Mouse (Mus musculus): Measurements from ENCODE around the gene Smarcd1. TPM values are rescaled to one million over a fixed set of nuclear protein-coding genes. Genes with fewer than 3 reads are reported as not detected.
"Not testable (repeated sequence)": the region's sequence is repeated elsewhere in the genome, so short reads cannot be mapped to it uniquely, and the experiment has no call there.

Gene Smarcd1
- polyA plus RNA-seq, 1 experiment from 2014 or later = 34.0 TPM

DNA sequence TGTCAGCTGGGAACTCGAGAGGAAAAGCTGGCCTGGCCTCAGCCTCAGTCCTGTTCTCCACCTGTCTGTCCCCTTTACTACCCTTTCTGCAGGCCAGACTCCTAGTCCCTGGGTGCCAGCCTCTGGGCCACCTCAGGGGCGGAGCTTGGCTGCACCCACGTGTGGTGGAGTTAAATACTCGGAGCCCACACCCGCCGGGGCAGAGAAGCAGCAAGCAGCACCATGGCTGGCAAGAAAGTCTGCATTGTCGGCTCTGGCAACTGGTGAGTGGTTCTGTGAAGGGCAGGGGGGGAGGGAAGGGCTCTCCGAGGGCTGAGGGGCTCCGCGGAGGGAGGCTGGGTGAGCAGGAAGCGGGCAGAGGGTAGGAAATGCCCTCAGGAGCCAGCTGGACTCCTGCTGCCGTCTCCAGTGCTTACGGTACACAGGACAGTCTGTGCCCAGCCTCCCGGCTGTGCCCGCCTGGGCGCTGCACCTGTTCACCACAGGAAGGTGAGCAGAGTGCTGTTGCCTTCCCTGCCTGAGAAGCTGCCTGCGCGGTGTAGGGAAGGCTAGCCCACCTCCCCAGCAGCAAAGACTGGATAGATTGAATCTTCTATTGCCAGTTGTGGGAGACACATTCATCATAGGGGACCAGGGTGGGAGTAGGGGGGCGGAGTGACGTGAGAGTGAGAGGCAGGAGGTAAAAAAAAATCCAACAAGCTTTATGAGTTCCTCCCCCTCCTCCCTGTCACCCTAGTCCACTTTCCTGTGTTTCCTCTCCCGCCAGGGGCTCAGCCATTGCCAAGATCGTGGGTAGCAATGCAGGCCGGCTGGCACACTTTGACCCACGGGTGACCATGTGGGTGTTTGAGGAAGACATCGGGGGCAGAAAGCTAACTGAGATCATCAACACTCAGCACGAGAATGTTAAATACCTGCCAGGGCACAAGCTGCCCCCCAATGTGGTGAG, 15.7 kb downstream of the Smarcd1 start, which contains the start of gene Gpd1:
TSS of gene Gpd1 (plus strand) at position 130 of the 949 bp plus-strand sequence.
- WGBS = 65% methylated on average over 26 of the region's 26 CpGs
- H3K4me3 ChIP-seq (replicated peaks) = no peak within 1 kb of the TSS
- peaks cover 7% of the 10 kb centered on the region for H3K36me3 ChIP-seq
- H3K9ac ChIP-seq = no peak within 1 kb of the TSS
- ATAC-seq = no peak
- peaks cover 16% of the 10 kb centered on the region for H3K4me1 ChIP-seq (replicated peaks)
- H3K27me3 ChIP-seq (replicated peaks) = no peaks in the 10 kb centered on the region
- H3K4me2 ChIP-seq (replicated peaks) = peak within 1 kb of the TSS; percentile 40; the same call in 1 of the 2 replicates
- H3K9me3 ChIP-seq = no peaks in the 10 kb centered on the region
- H3K27ac ChIP-seq = peak within 1 kb of the TSS; percentile 62

DNA sequence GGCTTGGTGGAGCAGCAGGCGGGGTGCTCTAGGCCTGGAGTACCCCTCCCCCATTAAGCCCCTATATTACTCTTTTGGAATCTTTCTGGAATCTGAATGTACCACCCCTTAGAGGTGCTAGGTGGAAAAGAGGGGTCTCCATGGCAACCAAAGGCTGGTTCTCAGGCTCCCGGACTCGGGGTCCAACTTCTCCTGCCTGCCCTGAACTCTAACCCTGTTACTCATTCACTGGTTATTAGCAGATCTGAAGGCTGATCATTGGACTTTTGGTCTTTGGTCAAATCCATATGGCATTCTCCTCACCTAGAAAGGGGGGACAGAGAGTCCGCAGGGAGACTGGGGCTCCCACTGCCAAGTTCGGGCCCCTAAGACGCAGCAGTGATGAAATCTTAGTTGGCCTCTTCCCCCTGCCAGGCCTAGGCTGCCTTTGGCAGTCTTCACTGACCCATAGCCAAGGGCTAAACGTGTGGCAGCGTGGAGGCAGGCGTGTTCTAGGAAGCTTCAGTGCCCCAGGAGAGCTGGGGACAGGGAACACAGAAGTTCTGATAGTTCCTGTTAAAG, 16.6 kb downstream of the Smarcd1 start:
- H3K4me3 ChIP-seq (replicated peaks) = no peak overlapping the region
- H3K9ac ChIP-seq = no peak overlapping the region
- H3K27ac ChIP-seq = peak overlapping the region; percentile 62; the same call in 1 of the 2 replicates
- 0 out of 2 replicates have a peak, but pooled peaks cover 3% of the 10 kb centered on the region for H3K36me3 ChIP-seq
- H3K27me3 ChIP-seq (replicated peaks) = no peaks in the 10 kb centered on the region
- ATAC-seq = peak; percentile 57
- 78% methylated on average over 9 of the region's 9 CpGs for WGBS
- no peaks in the 10 kb centered on the region for H3K9me3 ChIP-seq
- peak overlapping the region; percentile 40 for H3K4me2 ChIP-seq (replicated peaks)
- H3K4me1 ChIP-seq (replicated peaks) = peaks cover 24% of the 10 kb centered on the region

DNA sequence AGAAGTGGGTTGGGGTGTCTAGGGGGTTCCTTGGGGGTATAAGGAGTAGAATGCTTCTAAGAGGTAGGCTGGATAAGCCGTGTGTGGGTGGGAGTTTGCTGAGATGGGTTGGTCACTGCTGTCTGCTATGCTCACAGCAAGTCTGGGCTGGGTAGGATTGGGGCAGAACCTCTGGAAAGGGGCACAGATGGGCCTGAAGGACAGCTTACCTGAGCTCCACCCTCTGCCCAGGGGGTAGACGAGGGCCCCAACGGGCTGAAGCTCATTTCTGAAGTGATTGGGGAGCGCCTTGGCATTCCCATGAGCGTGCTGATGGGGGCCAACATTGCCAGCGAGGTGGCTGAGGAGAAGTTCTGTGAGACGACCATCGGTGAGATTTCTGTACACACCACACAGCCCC, 17.9 kb downstream of the Smarcd1 start:
- no peak overlapping the region for H3K9ac ChIP-seq
- 78% methylated on average over 8 of the region's 8 CpGs for WGBS
- H3K4me1 ChIP-seq (replicated peaks) = peaks cover 37% of the 10 kb centered on the region
- no peaks in the 10 kb centered on the region for H3K27me3 ChIP-seq (replicated peaks)
- H3K27ac ChIP-seq = no peak overlapping the region
- no peaks in the 10 kb centered on the region for H3K9me3 ChIP-seq
- no peak for ATAC-seq
- no peaks in the 10 kb centered on the region for H3K36me3 ChIP-seq
- H3K4me3 ChIP-seq (replicated peaks) = no peak overlapping the region
- no peak overlapping the region for H3K4me2 ChIP-seq (replicated peaks)

DNA sequence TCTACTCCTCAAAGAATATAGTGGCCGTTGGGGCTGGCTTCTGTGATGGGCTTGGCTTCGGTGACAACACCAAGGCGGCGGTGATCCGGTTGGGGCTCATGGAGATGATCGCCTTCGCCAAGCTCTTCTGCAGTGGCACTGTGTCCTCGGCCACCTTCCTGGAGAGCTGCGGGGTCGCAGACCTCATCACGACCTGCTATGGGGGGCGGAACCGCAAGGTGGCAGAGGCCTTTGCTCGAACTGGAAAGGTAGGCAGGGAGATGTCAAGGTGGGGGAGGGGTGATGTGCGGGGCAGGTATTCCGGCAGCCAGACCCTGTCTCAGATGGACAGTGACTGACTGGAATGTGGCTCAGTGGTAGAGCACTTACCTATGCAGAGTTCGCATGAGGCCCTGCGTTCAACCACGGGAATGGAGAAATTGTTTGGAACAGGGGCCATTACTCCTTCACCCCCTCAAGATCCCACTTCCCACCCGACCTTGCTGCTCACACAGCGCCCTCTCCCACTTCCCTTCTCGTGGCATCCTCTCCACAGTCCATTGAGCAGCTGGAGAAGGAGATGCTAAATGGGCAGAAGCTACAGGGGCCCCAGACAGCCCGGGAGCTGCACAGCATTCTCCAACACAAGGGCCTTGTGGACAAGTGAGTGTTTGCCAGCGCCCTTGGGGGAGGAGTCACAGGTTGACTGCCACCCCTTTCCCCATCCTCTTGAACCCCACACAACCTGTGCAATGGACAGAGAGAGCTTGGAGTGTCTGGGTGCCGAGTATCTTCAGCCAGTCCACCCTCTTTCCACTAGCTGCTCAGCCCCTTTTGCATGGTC, 20.2 kb downstream of the Smarcd1 start:
- Histone ChIP-seq H3K4me3 (replicated peaks) (no peak overlapping the region), H3K4me2 (replicated peaks) (no peak overlapping the region), H3K9me3 (no peaks in the 10 kb centered on the region), H3K9ac (no peak overlapping the region), H3K4me1 (replicated peaks) (peaks cover 37% of the 10 kb centered on the region), H3K27me3 (replicated peaks) (no peaks in the 10 kb centered on the region), H3K36me3 (no peaks in the 10 kb centered on the region), H3K27ac (no peak overlapping the region)
- ATAC-seq = no peak
- WGBS = 81% methylated on average over 25 of the region's 25 CpGs

DNA sequence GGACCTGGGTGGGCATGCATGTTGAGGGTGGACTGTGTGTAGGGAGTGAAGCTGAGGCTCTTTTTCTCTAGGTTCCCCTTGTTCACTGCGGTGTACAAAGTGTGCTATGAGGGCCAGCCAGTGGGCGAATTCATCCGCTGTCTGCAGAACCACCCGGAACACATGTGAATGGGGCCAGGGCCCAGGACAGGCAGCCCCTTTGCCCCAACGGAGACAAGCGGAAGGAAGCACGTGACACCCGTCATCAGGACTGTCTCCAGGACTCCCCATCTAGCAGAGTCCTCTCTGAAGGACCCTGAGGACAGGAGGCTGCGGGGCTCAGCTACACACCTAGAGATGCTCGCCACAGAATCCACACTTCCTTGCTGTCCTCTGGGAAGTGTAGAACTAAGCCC, 21.2 kb downstream of the Smarcd1 start:
- no peak overlapping the region for H3K9ac ChIP-seq
- peak overlapping the region; percentile 61 for H3K27ac ChIP-seq
- no peaks in the 10 kb centered on the region for H3K9me3 ChIP-seq
- ATAC-seq = no peak
- peaks cover 7% of the 10 kb centered on the region for H3K36me3 ChIP-seq
- 62% methylated on average over 10 of the region's 10 CpGs for WGBS
- peaks cover 30% of the 10 kb centered on the region for H3K4me1 ChIP-seq (replicated peaks)
- no peaks in the 10 kb centered on the region for H3K27me3 ChIP-seq (replicated peaks)
- H3K4me2 ChIP-seq (replicated peaks) = 0 out of 2 replicates have a peak overlapping the region, but pooled peaks have one; percentile 7
- no peak overlapping the region for H3K4me3 ChIP-seq (replicated peaks)

DNA sequence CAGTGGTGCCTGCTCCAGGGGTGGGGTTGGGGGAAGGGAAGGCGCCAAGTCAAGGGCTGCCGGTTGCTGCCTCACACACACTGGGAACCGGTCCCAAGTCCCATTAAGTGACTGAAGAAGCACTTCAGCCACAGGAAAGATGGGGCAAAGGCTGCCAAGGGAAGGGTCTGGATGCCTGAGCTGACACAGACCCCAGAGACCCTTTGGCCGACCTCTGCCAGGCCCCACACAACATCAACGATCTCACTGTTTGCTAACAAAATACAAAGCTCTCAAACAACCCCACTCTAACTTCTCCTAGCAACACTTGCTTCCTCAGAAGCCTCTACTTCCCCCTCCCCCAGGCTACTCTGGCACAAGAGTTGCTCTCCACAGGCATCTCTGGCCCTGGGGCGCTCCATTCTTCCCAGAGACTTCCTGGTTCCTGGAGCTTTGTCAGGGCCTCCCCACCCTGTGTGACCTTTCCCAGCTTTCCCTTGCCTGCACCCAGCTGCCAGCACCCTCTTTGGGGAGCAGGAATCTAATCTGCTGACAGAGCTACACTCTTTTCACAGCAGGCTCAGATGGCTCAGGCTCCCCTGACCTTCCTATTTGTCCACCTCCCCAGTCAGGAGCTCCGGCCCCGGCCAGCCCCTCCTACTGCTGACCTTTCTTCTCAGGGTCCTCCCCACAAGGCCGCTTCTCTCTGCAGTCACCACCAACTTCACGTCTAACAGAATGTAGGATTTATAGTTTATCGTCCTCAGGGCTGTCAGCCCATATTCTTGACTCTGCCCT, 21.8 kb downstream of the Smarcd1 start:
- peak; percentile 23; the same call in 1 of the 2 replicates for ATAC-seq
- peaks cover 13% of the 10 kb centered on the region for H3K36me3 ChIP-seq
- no peaks in the 10 kb centered on the region for H3K9me3 ChIP-seq
- H3K4me3 ChIP-seq (replicated peaks) = no peak overlapping the region
- 27% methylated on average over 11 of the region's 11 CpGs for WGBS
- H3K27ac ChIP-seq = peak overlapping the region; percentile 61
- H3K4me2 ChIP-seq (replicated peaks) = peak overlapping the region; percentile 77
- H3K9ac ChIP-seq = no peak overlapping the region
- peaks cover 28% of the 10 kb centered on the region for H3K4me1 ChIP-seq (replicated peaks)
- H3K27me3 ChIP-seq (replicated peaks) = no peaks in the 10 kb centered on the region

DNA sequence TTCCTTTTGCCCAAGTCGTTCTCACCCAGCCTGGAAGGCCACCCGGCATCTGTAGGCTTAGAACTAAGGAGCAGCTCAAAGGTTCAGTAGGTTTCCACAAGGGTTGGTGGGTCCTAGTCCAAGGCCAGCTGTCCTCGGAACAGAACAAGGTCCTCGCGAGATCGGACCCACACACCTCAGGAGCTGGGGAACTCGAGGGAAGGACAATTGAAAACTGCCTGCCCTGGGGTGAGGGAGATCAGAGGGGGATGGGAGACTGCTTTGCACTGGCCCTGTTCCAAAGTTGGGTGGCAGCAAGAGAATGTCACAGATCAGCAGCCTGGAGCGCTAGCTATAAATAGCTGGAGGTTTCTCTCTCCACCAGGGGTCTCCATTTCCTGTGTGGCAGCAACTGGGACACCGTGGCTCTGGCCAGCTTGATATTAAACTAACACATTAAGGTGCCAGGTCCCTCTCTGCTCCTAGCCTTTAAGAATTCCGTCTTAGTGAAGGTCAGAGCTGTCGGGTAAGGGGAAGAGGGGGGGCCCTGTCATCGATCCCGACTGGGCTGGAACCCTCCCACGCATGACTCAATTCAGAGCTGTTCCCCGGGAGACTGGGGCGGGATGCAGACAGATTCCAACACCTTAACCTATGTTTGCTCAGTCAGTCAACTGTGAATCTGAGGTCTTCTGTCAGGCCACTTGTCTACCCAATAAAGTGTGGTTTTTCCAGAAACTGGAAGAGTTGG, 22.5 kb downstream of the Smarcd1 start:
- Histone ChIP-seq H3K27ac (peak overlapping the region; percentile 61), H3K4me3 (replicated peaks) (peak overlapping the region; percentile 99), H3K4me1 (replicated peaks) (peaks cover 28% of the 10 kb centered on the region), H3K9ac (no peak overlapping the region), H3K4me2 (replicated peaks) (peak overlapping the region; percentile 77), H3K27me3 (replicated peaks) (no peaks in the 10 kb centered on the region), H3K36me3 (peaks cover 20% of the 10 kb centered on the region), H3K9me3 (no peaks in the 10 kb centered on the region)
- ATAC-seq = peak; percentile 35
- 9% methylated on average over 16 of the region's 16 CpGs for WGBS

DNA sequence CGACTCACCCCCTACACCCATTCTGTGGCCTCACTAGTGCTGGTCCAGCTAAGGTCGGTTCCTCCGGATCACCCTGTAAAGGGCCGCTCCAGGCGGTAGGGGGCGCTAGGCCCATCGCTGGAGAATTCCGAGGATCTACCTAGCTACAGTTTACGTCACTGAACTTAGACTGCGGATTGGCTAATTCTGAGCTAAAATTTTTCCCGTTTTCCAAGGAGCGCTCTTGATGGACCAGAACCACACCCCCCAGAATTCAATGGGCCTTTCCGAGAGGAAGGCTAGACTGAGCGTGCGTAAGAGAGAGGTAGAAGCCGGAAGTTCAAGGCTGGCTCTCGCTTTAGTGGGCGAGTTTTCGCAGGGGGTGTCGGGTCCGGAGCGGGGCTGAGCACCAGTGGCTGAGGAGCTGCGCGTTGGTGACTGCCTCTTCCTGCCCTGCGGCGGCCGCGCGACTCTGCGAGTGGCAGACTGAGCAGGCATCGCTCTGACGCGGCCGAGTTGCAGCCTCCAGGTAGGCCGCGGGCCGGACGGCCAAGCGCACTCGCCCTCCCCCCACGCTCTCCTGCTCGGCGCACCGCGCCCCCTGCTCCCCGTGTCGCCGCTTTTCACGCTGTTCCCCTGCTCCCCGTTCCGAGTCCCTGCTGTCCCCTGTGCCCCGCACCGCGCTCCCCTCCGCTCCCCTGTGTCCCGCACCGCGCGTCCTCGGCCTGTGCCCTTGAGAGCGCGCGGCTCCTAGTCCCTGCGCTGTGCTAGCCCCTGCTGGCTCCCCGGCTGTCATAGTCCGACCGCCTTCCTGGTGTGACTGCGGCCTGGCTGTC, 23.6 kb downstream of the Smarcd1 start, which contains the start of gene Cox14:
TSS of gene Cox14 (plus strand) at position 278 of the 815 bp plus-strand sequence.
- Histone ChIP-seq H3K27ac (peak within 1 kb of the TSS; percentile 93), H3K4me2 (replicated peaks) (peak within 1 kb of the TSS; percentile 78), H3K9me3 (no peaks in the 10 kb centered on the region), H3K27me3 (replicated peaks) (no peaks in the 10 kb centered on the region), H3K9ac (peak within 1 kb of the TSS; percentile 95), H3K4me3 (replicated peaks) (peak within 1 kb of the TSS; percentile 99), H3K36me3 (peaks cover 20% of the 10 kb centered on the region), H3K4me1 (replicated peaks) (peaks cover 28% of the 10 kb centered on the region)
- WGBS = under 1% methylated on average over 63 of the region's 68 CpGs
- ATAC-seq = peak; percentile 95

DNA sequence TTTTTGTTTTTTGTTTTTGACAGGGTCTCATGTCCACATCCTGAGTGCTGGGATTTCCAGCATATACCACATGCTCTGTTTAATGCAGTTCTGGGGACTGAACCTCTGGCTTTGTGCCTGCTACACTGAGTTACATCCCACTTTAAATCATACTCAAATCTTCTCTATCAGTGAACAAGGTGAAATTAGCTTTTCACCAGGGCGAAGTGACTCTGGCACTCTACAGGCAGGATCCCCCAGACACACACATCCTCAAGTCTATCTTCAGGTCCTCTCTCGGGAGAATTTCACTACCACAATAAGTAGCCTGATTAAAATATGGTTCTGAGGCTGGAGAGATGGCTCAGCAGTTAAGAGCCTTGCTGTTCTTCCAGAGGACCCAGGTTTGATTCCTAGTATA, 24.6 kb downstream of the Smarcd1 start:
- H3K27ac ChIP-seq = no peak overlapping the region
- no peak for ATAC-seq
- 65% methylated on average over 2 of the region's 2 CpGs for WGBS

DNA sequence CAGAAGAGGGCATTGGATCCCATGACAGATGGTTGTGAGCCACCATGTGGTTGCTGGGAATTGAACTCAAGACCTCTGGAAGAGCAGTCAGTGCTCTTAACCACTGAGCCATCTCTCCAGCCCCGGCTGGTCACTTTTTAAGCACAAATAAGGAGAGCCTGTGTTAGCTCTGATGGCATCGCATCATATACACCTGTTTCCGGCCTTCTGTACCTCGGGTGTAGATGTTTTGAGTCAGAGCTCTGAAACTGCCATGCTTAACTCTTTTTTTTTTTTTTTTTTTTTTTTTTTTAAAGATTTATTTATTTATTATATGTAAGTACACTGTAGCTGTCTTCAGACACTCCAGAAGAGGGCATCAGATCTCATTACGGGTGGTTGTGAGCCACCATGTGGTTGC, 25.1 kb downstream of the Smarcd1 start:
- 87% methylated on average over 5 of the region's 5 CpGs for WGBS
- H3K9me3 ChIP-seq; H3K27ac ChIP-seq; H3K9ac ChIP-seq; ATAC-seq; H3K4me2 ChIP-seq (replicated peaks); H3K27me3 ChIP-seq (replicated peaks); H3K4me3 ChIP-seq (replicated peaks): not testable (repeated sequence)
- peaks cover 20% of the 10 kb centered on the region for H3K36me3 ChIP-seq
- peaks cover 28% of the 10 kb centered on the region for H3K4me1 ChIP-seq (replicated peaks)

More for the DNA sequence above, 24.6 kb downstream of the Smarcd1 start:
- peak overlapping the region; percentile 95 for H3K9ac ChIP-seq
- peak overlapping the region; percentile 99 for H3K4me3 ChIP-seq (replicated peaks)
- H3K36me3 ChIP-seq = peaks cover 20% of the 10 kb centered on the region
- no peaks in the 10 kb centered on the region for H3K27me3 ChIP-seq (replicated peaks)
- peaks cover 28% of the 10 kb centered on the region for H3K4me1 ChIP-seq (replicated peaks)
- H3K4me2 ChIP-seq (replicated peaks) = peak overlapping the region; percentile 78
- H3K9me3 ChIP-seq = no peaks in the 10 kb centered on the region
